Mouse (Mus musculus): ENCODE data around the gene Gh. TPM values are rescaled to one million over a fixed set of nuclear protein-coding genes. Genes with fewer than 3 reads are reported as not detected.
A peak's percentile ranks its signal among the peaks of the same experiment; 100 is the strongest.

Gh gene
- polyA plus RNA-seq, 1 experiment, result not detected

DNA sequence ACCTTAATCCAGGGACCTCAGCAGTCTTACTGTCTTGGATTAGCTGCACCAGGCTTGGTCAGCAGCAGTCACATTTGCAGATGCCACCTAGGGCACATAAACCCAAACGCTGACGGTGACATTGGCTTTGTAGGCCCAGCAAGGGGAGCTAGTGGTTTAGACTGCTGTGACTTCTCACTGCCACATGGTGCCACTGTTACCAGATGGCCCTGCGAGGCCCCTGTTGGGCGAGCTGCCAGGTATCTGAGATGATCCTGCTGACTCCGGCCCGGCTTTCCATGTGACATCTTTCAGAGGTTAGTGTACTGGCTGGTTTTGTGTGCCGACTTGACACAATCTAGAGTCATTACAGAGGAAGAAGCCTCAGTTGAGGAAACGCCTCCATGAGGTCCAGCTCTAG lies 12.3 kb downstream of the Gh start:
- Histone ChIP-seq H3K27ac (ENCODE audit: insufficient read depth, low read length) (no peak overlapping the region), H3K4me1 (ENCODE audit: control insufficient read depth, insufficient read depth, low read length) (0 out of 2 replicates have a peak, but pooled peaks cover 2% of the 10 kb centered on the region), H3K4me3 (ENCODE audit: insufficient read depth, low read length) (no peak overlapping the region)
- TF ChIP-seq POLR2A (IDR thresholded peaks at IDR 0.05; ENCODE audit: low read depth, low read length) (no peak), CTCF (IDR thresholded peaks at IDR 0.05; ENCODE audit: borderline replicate concordance, insufficient read depth, low read length) (no peak)

DNA sequence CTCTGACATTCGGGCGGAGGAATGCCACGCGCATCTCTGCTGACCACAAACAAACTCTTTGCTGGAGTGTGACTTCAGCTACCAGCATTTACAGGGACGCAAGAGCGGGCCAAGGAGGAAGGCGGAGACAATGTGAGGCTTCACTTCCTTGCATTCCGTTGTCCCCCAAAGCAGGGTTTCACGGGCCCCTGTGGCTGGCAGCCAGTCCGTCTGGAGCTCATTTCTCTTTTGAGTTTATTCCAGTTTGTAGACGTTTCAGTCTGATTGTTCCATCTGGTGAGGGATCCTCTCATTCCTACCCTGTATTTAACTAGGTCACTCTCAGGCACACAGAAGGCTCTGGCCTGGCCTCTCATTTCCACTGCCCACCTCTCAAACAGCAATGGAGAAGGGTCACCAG lies 14.7 kb downstream of the Gh start:
- TF ChIP-seq POLR2A (IDR thresholded peaks at IDR 0.05; ENCODE audit: low read depth, low read length), result no peak
- TF ChIP-seq CTCF (IDR thresholded peaks at IDR 0.05; ENCODE audit: borderline replicate concordance, insufficient read depth, low read length), result no peak
- Histone ChIP-seq H3K27ac (ENCODE audit: insufficient read depth, low read length) (peak overlapping the region; percentile 60), H3K4me3 (ENCODE audit: insufficient read depth, low read length) (no peak overlapping the region), H3K4me1 (ENCODE audit: control insufficient read depth, insufficient read depth, low read length) (0 out of 2 replicates have a peak, but pooled peaks cover 2% of the 10 kb centered on the region)

GRCm38 (mm10) chr11:106286206-106286605 lies 15.5 kb downstream of the Gh start:
- Histone ChIP-seq H3K4me1 (ENCODE audit: control insufficient read depth, insufficient read depth, low read length) (0 out of 2 replicates have a peak, but pooled peaks cover 2% of the 10 kb centered on the region), H3K4me3 (ENCODE audit: insufficient read depth, low read length) (no peak overlapping the region), H3K27ac (ENCODE audit: insufficient read depth, low read length) (no peak overlapping the region)
- no peak for TF ChIP-seq POLR2A (IDR thresholded peaks at IDR 0.05; ENCODE audit: low read depth, low read length)
- no peak for TF ChIP-seq CTCF (IDR thresholded peaks at IDR 0.05; ENCODE audit: borderline replicate concordance, insufficient read depth, low read length)

DNA sequence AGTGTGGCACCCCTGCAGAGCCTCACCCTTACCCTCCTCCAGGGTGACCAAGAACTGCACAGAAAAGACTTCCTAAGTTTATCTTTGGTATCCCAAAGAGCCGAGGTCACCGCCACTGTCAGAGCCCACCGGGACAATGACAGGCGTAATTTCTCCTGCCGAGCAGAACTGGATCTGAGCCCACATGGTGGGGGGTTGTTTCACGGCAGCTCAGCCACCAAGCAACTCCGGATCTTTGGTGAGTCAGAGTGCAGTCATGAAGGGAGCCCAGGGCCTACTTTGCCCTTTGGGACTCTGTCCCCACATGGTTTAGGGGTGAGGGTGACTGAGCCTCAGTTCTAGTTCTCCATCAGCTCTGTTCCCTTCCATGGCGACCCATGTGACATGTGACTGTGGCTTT lies 17.5 kb downstream of the Gh start:
- no peak for TF ChIP-seq POLR2A (IDR thresholded peaks at IDR 0.05; ENCODE audit: low read depth, low read length)
- TF ChIP-seq CTCF (IDR thresholded peaks at IDR 0.05; ENCODE audit: borderline replicate concordance, insufficient read depth, low read length), result no peak
- Histone ChIP-seq H3K4me1 (ENCODE audit: control insufficient read depth, insufficient read depth, low read length) (0 out of 2 replicates have a peak, but pooled peaks cover 2% of the 10 kb centered on the region), H3K4me3 (ENCODE audit: insufficient read depth, low read length) (no peak overlapping the region), H3K27ac (ENCODE audit: insufficient read depth, low read length) (no peak overlapping the region)

GRCm38 (mm10) chr11:106283371-106283770 lies 18.3 kb downstream of the Gh start:
- no peak overlapping the region for H3K4me3 ChIP-seq (ENCODE audit: insufficient read depth, low read length)
- TF ChIP-seq POLR2A (IDR thresholded peaks at IDR 0.05; ENCODE audit: low read depth, low read length), result no peak
- TF ChIP-seq CTCF (IDR thresholded peaks at IDR 0.05; ENCODE audit: borderline replicate concordance, insufficient read depth, low read length), result no peak
- H3K27ac ChIP-seq (ENCODE audit: insufficient read depth, low read length), result no peak overlapping the region
- H3K4me1 ChIP-seq (ENCODE audit: control insufficient read depth, insufficient read depth, low read length), result 0 out of 2 replicates have a peak, but pooled peaks cover 2% of the 10 kb centered on the region

DNA sequence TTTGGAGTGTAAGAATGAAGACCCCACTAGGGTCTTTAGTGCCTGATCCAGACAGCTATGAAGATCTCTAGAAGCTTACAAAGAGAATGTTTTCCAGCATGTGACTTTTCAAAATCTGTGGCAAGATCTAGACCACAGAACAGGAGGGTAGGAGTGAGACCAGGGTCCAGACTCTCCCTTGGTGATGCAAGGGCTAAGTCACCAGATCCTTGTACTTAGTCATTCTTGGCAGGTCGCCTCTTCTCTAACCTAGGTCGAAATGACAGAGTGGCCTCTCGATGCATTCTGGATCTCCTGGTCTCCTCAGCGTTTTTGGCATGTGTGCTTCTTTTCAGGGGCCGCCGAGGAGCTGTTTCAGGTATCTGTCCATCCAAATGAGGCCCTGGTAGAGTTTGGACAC lies 19.2 kb downstream of the Gh start:
- Histone ChIP-seq H3K4me3 (ENCODE audit: insufficient read depth, low read length) (no peak overlapping the region), H3K4me1 (ENCODE audit: control insufficient read depth, insufficient read depth, low read length) (0 out of 2 replicates have a peak, but pooled peaks cover 2% of the 10 kb centered on the region), H3K27ac (ENCODE audit: insufficient read depth, low read length) (no peak overlapping the region)
- no peak for TF ChIP-seq CTCF (IDR thresholded peaks at IDR 0.05; ENCODE audit: borderline replicate concordance, insufficient read depth, low read length)
- TF ChIP-seq POLR2A (IDR thresholded peaks at IDR 0.05; ENCODE audit: low read depth, low read length), result no peak

DNA sequence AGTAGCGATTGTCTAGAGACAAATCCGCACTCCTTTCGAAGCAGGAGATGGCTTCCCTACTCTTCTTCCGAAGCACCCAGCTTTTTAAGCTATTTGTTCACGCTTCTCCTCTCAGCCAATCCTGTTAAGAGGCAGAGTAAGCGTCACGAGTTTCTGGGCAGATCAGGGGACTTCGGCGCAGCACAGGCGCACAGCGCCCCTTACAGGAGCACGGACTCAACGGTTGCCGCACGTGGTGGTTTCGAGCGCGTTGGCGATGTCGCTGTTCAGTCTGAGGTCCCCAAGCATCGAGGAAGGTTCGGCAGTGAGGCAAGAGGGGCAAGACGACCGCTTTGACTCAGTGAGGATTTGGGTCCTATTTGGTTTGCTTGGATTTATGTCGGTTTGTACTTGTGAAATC lies 25.2 kb downstream of the Gh start, which contains the start of gene Tcam1:
Tcam1 (plus strand) TSS at position 219 of the 400 bp plus-strand sequence.
- Histone ChIP-seq H3K4me3 (ENCODE audit: insufficient read depth, low read length) (no peak within 1 kb of the TSS), H3K27ac (ENCODE audit: insufficient read depth, low read length) (no peak within 1 kb of the TSS), H3K4me1 (ENCODE audit: control insufficient read depth, insufficient read depth, low read length) (no peaks in the 10 kb centered on the region)
- 0 out of 2 replicates have a peak, but pooled peaks have one; percentile 38 for TF ChIP-seq POLR2A (IDR thresholded peaks at IDR 0.05; ENCODE audit: low read depth, low read length)
- TF ChIP-seq CTCF (IDR thresholded peaks at IDR 0.05; ENCODE audit: borderline replicate concordance, insufficient read depth, low read length), result peak; percentile 92

- Histone ChIP-seq H3K4me3 (ENCODE audit: insufficient read depth, low read length) (no peak overlapping the region), H3K4me1 (ENCODE audit: control insufficient read depth, insufficient read depth, low read length) (0 out of 2 replicates have a peak, but pooled peaks cover 3% of the 10 kb centered on the region), H3K27ac (ENCODE audit: insufficient read depth, low read length) (no peak overlapping the region)
- TF ChIP-seq CTCF (IDR thresholded peaks at IDR 0.05; ENCODE audit: borderline replicate concordance, insufficient read depth, low read length), result no peak
- TF ChIP-seq POLR2A (IDR thresholded peaks at IDR 0.05; ENCODE audit: low read depth, low read length), result no peak
Measured at GRCm38 (mm10) chr11:106274971-106275411, 26.7 kb downstream of the Gh start.

DNA sequence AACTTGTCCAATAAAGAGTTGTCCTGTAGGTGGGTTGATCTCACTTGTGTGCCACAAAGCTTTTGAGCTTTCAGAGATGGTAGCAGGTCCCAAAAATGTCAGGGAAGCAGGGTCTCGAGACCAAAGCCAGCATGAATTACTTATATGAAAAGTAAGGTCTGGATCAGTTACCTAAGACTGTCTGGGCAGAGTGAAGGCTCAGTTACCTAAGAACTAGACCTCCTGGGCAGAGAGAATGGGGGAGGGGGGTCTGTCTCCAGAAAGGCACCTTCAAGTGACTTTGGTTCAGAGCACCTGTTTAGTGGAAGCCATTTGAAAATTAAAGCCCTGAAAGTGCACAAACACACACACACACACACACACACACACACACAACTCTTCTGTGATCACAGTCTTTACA lies 27.3 kb downstream of the Gh start:
- TF ChIP-seq CTCF (IDR thresholded peaks at IDR 0.05; ENCODE audit: borderline replicate concordance, insufficient read depth, low read length) (no peak), POLR2A (IDR thresholded peaks at IDR 0.05; ENCODE audit: low read depth, low read length) (no peak)
- Histone ChIP-seq H3K4me3 (ENCODE audit: insufficient read depth, low read length) (no peak overlapping the region), H3K4me1 (ENCODE audit: control insufficient read depth, insufficient read depth, low read length) (0 out of 2 replicates have a peak, but pooled peaks cover 3% of the 10 kb centered on the region), H3K27ac (ENCODE audit: insufficient read depth, low read length) (no peak overlapping the region)

DNA sequence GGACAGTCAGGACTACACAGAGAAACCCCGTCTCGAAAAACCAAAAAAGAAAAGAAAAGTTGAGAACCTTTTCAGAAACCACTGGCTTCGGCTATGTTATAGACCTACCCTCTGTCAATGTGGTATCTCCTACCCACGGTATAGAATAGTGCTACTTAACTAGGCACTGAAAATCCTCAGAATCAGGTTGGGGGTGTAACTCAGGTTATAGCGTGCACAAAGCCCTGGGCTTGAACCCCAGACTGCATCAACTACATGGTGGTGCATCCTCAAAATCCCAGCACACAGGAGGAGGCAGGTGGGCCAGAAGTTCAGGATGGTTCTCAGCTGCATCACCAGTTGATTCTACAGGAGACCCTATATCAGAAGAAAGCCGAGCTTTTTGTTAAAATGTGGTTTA lies 27.9 kb downstream of the Gh start:
- 0 out of 2 replicates have a peak overlapping the region, but pooled peaks have one; percentile 27 for H3K4me3 ChIP-seq (ENCODE audit: insufficient read depth, low read length)
- H3K4me1 ChIP-seq (ENCODE audit: control insufficient read depth, insufficient read depth, low read length), result peaks cover 5% of the 10 kb centered on the region; the same call in 1 of the 2 replicates
- no peak overlapping the region for H3K27ac ChIP-seq (ENCODE audit: insufficient read depth, low read length)
- TF ChIP-seq CTCF (IDR thresholded peaks at IDR 0.05; ENCODE audit: borderline replicate concordance, insufficient read depth, low read length), result no peak
- no peak for TF ChIP-seq POLR2A (IDR thresholded peaks at IDR 0.05; ENCODE audit: low read depth, low read length)

All from embryonic fibroblast, embryonic 13.5 days (primary cell).